Mouse (Mus musculus): ENCODE results near the gene Dhx32. TPM values are rescaled to one million over a fixed set of nuclear protein-coding genes. Genes with fewer than 3 reads are reported as not detected.

Dhx32 gene
- polyA plus RNA-seq, 1 experiment, result 20.8 TPM

- Histone ChIP-seq H3K4me1 (replicated peaks; ENCODE audit: control insufficient read depth, insufficient read depth, low read length) (no peaks in the 10 kb centered on the region), H3K36me3 (ENCODE audit: control insufficient read depth, insufficient read depth, low read length) (no peaks in the 10 kb centered on the region), H3K27ac (ENCODE audit: control insufficient read depth, insufficient read depth, low read length) (no peak overlapping the region), H3K27me3 (ENCODE audit: control insufficient read depth, insufficient read depth, low read length) (no peaks in the 10 kb centered on the region), H3K4me3 (ENCODE audit: control insufficient read depth, insufficient read depth, low read length) (no peak overlapping the region)
- no peak for DNase-seq
- TF ChIP-seq CTCF (IDR thresholded peaks at IDR 0.05; ENCODE audit: borderline replicate concordance, control insufficient read depth, extremely low read depth, insufficient read depth, low read length, poor library complexity) (no peak), POLR2A (IDR thresholded peaks at IDR 0.05; ENCODE audit: control insufficient read depth, extremely low read depth, insufficient read depth, low read length, poor library complexity) (no peak)
- WGBS, result 75% methylated on average over 1 of the region's 1 CpGs
Observed at GRCm38 (mm10) chr7:133792771-133793170, 10.2 kb upstream of the Dhx32 start.

GRCm38 (mm10) chr7:133790608-133791229 lies 8.2 kb upstream of the Dhx32 start:
- no peak overlapping the region for H3K27ac ChIP-seq (ENCODE audit: control insufficient read depth, insufficient read depth, low read length)

GRCm38 (mm10) chr7:133790171-133790570 lies 7.6 kb upstream of the Dhx32 start:
- H3K27ac ChIP-seq (ENCODE audit: control insufficient read depth, insufficient read depth, low read length), result no peak overlapping the region

More at GRCm38 (mm10) chr7:133790608-133791229, 8.2 kb upstream of the Dhx32 start:
- Histone ChIP-seq H3K27me3 (ENCODE audit: control insufficient read depth, insufficient read depth, low read length) (no peaks in the 10 kb centered on the region), H3K4me3 (ENCODE audit: control insufficient read depth, insufficient read depth, low read length) (no peak overlapping the region), H3K4me1 (replicated peaks; ENCODE audit: control insufficient read depth, insufficient read depth, low read length) (no peaks in the 10 kb centered on the region), H3K36me3 (ENCODE audit: control insufficient read depth, insufficient read depth, low read length) (no peaks in the 10 kb centered on the region)
- TF ChIP-seq POLR2A (IDR thresholded peaks at IDR 0.05; ENCODE audit: control insufficient read depth, extremely low read depth, insufficient read depth, low read length, poor library complexity), result no peak
- no peak for TF ChIP-seq CTCF (IDR thresholded peaks at IDR 0.05; ENCODE audit: borderline replicate concordance, control insufficient read depth, extremely low read depth, insufficient read depth, low read length, poor library complexity)
- DNase-seq, result no peak
- WGBS, result 93% methylated on average over 4 of the region's 4 CpGs

GRCm38 (mm10) chr7:133788147-133788546 lies 5.6 kb upstream of the Dhx32 start:
- Histone ChIP-seq H3K4me3 (ENCODE audit: control insufficient read depth, insufficient read depth, low read length) (no peak overlapping the region), H3K36me3 (ENCODE audit: control insufficient read depth, insufficient read depth, low read length) (no peaks in the 10 kb centered on the region), H3K27ac (ENCODE audit: control insufficient read depth, insufficient read depth, low read length) (no peak overlapping the region), H3K4me1 (replicated peaks; ENCODE audit: control insufficient read depth, insufficient read depth, low read length) (no peaks in the 10 kb centered on the region), H3K27me3 (ENCODE audit: control insufficient read depth, insufficient read depth, low read length) (no peaks in the 10 kb centered on the region)
- TF ChIP-seq POLR2A (IDR thresholded peaks at IDR 0.05; ENCODE audit: control insufficient read depth, extremely low read depth, insufficient read depth, low read length, poor library complexity) (no peak), CTCF (IDR thresholded peaks at IDR 0.05; ENCODE audit: borderline replicate concordance, control insufficient read depth, extremely low read depth, insufficient read depth, low read length, poor library complexity) (no peak)
- WGBS, result 76% methylated on average over 3 of the region's 3 CpGs
- DNase-seq, result no peak

More at GRCm38 (mm10) chr7:133790171-133790570, 7.6 kb upstream of the Dhx32 start:
- H3K36me3 ChIP-seq (ENCODE audit: control insufficient read depth, insufficient read depth, low read length), result no peaks in the 10 kb centered on the region
- no peak for DNase-seq
- 92% methylated on average over 4 of the region's 4 CpGs for WGBS
- H3K4me3 ChIP-seq (ENCODE audit: control insufficient read depth, insufficient read depth, low read length), result no peak overlapping the region
- no peaks in the 10 kb centered on the region for H3K27me3 ChIP-seq (ENCODE audit: control insufficient read depth, insufficient read depth, low read length)
- no peaks in the 10 kb centered on the region for H3K4me1 ChIP-seq (replicated peaks; ENCODE audit: control insufficient read depth, insufficient read depth, low read length)
- TF ChIP-seq CTCF (IDR thresholded peaks at IDR 0.05; ENCODE audit: borderline replicate concordance, control insufficient read depth, extremely low read depth, insufficient read depth, low read length, poor library complexity) (no peak), POLR2A (IDR thresholded peaks at IDR 0.05; ENCODE audit: control insufficient read depth, extremely low read depth, insufficient read depth, low read length, poor library complexity) (no peak)

- no peak for TF ChIP-seq POLR2A (IDR thresholded peaks at IDR 0.05; ENCODE audit: control insufficient read depth, extremely low read depth, insufficient read depth, low read length, poor library complexity)
- TF ChIP-seq CTCF (IDR thresholded peaks at IDR 0.05; ENCODE audit: borderline replicate concordance, control insufficient read depth, extremely low read depth, insufficient read depth, low read length, poor library complexity), result no peak
- Histone ChIP-seq H3K4me1 (replicated peaks; ENCODE audit: control insufficient read depth, insufficient read depth, low read length) (no peaks in the 10 kb centered on the region), H3K27me3 (ENCODE audit: control insufficient read depth, insufficient read depth, low read length) (no peaks in the 10 kb centered on the region), H3K27ac (ENCODE audit: control insufficient read depth, insufficient read depth, low read length) (no peak overlapping the region), H3K36me3 (ENCODE audit: control insufficient read depth, insufficient read depth, low read length) (no peaks in the 10 kb centered on the region), H3K4me3 (ENCODE audit: control insufficient read depth, insufficient read depth, low read length) (no peak overlapping the region)
- 89% methylated on average over 6 of the region's 6 CpGs for WGBS
- no peak for DNase-seq
Observed at GRCm38 (mm10) chr7:133787571-133787970, 5.0 kb upstream of the Dhx32 start.

- no peaks in the 10 kb centered on the region for H3K36me3 ChIP-seq (ENCODE audit: control insufficient read depth, insufficient read depth, low read length)
- TF ChIP-seq CTCF (IDR thresholded peaks at IDR 0.05; ENCODE audit: borderline replicate concordance, control insufficient read depth, extremely low read depth, insufficient read depth, low read length, poor library complexity) (no peak), POLR2A (IDR thresholded peaks at IDR 0.05; ENCODE audit: control insufficient read depth, extremely low read depth, insufficient read depth, low read length, poor library complexity) (no peak)
- no peaks in the 10 kb centered on the region for H3K4me1 ChIP-seq (replicated peaks; ENCODE audit: control insufficient read depth, insufficient read depth, low read length)
- no peak for DNase-seq
- 93% methylated on average over 6 of the region's 6 CpGs for whole genome bisulfite sequencing
- H3K4me3 ChIP-seq (ENCODE audit: control insufficient read depth, insufficient read depth, low read length), result no peak overlapping the region
- no peak overlapping the region for H3K27ac ChIP-seq (ENCODE audit: control insufficient read depth, insufficient read depth, low read length)
- no peaks in the 10 kb centered on the region for H3K27me3 ChIP-seq (ENCODE audit: control insufficient read depth, insufficient read depth, low read length)
Observed at GRCm38 (mm10) chr7:133781991-133782390, 535 bp downstream of the Dhx32 start.

All from thymus, adult 2 months (tissue).